Mouse (Mus musculus): ENCODE data around the gene Rad9b. TPM values are rescaled to one million over a fixed set of nuclear protein-coding genes. Genes with fewer than 3 reads are reported as not detected.
A peak's percentile ranks its signal among the peaks of the same experiment; 100 is the strongest.

The Rad9b gene
- polyA plus RNA-seq, 1 experiment from 2014 or later: 10.9 TPM

- Histone ChIP-seq H3K27ac (peak overlapping the region; percentile 75), H3K4me3 (no peak overlapping the region), H3K36me3 (peaks cover 8% of the 10 kb centered on the region; the same call in 1 of the 2 replicates), H3K9me3 (no peaks in the 10 kb centered on the region), H3K4me2 (no peak overlapping the region), H3K9ac (no peak overlapping the region), H3K4me1 (peaks cover 38% of the 10 kb centered on the region), H3K27me3 (no peaks in the 10 kb centered on the region)
- no peak for ATAC-seq (ENCODE audit: insufficient number of reproducible peaks, low FRiP score, low TSS enrichment, low read depth)
- 67% methylated on average over 6 of the region's 6 CpGs for WGBS
Measured at GRCm38 (mm10) chr5:122304541-122304940, 49.5 kb downstream of the Rad9b start.

GRCm38 (mm10) chr5:122303937-122304336 is 50.1 kb downstream of the Rad9b start:
- Histone ChIP-seq H3K4me1 (peaks cover 39% of the 10 kb centered on the region), H3K27me3 (no peaks in the 10 kb centered on the region), H3K27ac (peak overlapping the region; percentile 75), H3K4me3 (no peak overlapping the region), H3K9ac (no peak overlapping the region), H3K9me3 (no peaks in the 10 kb centered on the region), H3K4me2 (no peak overlapping the region), H3K36me3 (peaks cover 8% of the 10 kb centered on the region; the same call in 1 of the 2 replicates)
- 56% methylated on average over 7 of the region's 7 CpGs for WGBS
- no peak for ATAC-seq (ENCODE audit: insufficient number of reproducible peaks, low FRiP score, low TSS enrichment, low read depth)

GRCm38 (mm10) chr5:122302810-122303745 is 51.0 kb downstream of the Rad9b start:
- 55% methylated on average over 17 of the region's 17 CpGs for WGBS
- peaks cover 39% of the 10 kb centered on the region for H3K4me1 ChIP-seq
- H3K4me3 ChIP-seq: no peak overlapping the region
- H3K27me3 ChIP-seq: no peaks in the 10 kb centered on the region
- no peaks in the 10 kb centered on the region for H3K9me3 ChIP-seq
- ATAC-seq (ENCODE audit: insufficient number of reproducible peaks, low FRiP score, low TSS enrichment, low read depth): no peak
- H3K27ac ChIP-seq: peak overlapping the region; percentile 75
- no peak overlapping the region for H3K4me2 ChIP-seq
- H3K36me3 ChIP-seq: 0 out of 2 replicates have a peak, but pooled peaks cover under 1% of the 10 kb centered on the region
- no peak overlapping the region for H3K9ac ChIP-seq

- Histone ChIP-seq H3K4me2 (no peak overlapping the region), H3K27me3 (no peaks in the 10 kb centered on the region), H3K36me3 (no peaks in the 10 kb centered on the region), H3K4me3 (no peak overlapping the region), H3K4me1 (peaks cover 39% of the 10 kb centered on the region), H3K9me3 (no peaks in the 10 kb centered on the region), H3K27ac (0 out of 2 replicates have a peak overlapping the region, but pooled peaks have one; percentile 33), H3K9ac (no peak overlapping the region)
- no peak for ATAC-seq (ENCODE audit: insufficient number of reproducible peaks, low FRiP score, low TSS enrichment, low read depth)
- 79% methylated on average over 6 of the region's 6 CpGs for WGBS
Measured at GRCm38 (mm10) chr5:122300071-122300518, 53.9 kb downstream of the Rad9b start.

GRCm38 (mm10) chr5:122295113-122295935 is 58.7 kb downstream of the Rad9b start:
- Histone ChIP-seq H3K4me2 (no peak overlapping the region), H3K27me3 (no peaks in the 10 kb centered on the region), H3K36me3 (no peaks in the 10 kb centered on the region), H3K4me1 (peaks cover 18% of the 10 kb centered on the region), H3K4me3 (no peak overlapping the region), H3K27ac (no peak overlapping the region), H3K9me3 (no peaks in the 10 kb centered on the region), H3K9ac (no peak overlapping the region)
- ATAC-seq (ENCODE audit: insufficient number of reproducible peaks, low FRiP score, low TSS enrichment, low read depth): no peak
- WGBS: 78% methylated on average over 14 of the region's 14 CpGs

GRCm38 (mm10) chr5:122294219-122294735 is 59.8 kb downstream of the Rad9b start:
- no peak overlapping the region for H3K4me2 ChIP-seq
- no peaks in the 10 kb centered on the region for H3K9me3 ChIP-seq
- H3K36me3 ChIP-seq: no peaks in the 10 kb centered on the region
- no peak for ATAC-seq (ENCODE audit: insufficient number of reproducible peaks, low FRiP score, low TSS enrichment, low read depth)
- peaks cover 10% of the 10 kb centered on the region for H3K4me1 ChIP-seq
- H3K27me3 ChIP-seq: no peaks in the 10 kb centered on the region
- 92% methylated on average over 3 of the region's 3 CpGs for WGBS
- H3K4me3 ChIP-seq: no peak overlapping the region
- no peak overlapping the region for H3K9ac ChIP-seq
- no peak overlapping the region for H3K27ac ChIP-seq

- Histone ChIP-seq H3K9me3 (no peaks in the 10 kb centered on the region), H3K4me1 (peaks cover 13% of the 10 kb centered on the region), H3K36me3 (peaks cover 4% of the 10 kb centered on the region; the same call in 1 of the 2 replicates), H3K9ac (no peak overlapping the region), H3K4me2 (no peak overlapping the region), H3K27ac (no peak overlapping the region), H3K4me3 (no peak overlapping the region), H3K27me3 (no peaks in the 10 kb centered on the region)
- no peak for ATAC-seq (ENCODE audit: insufficient number of reproducible peaks, low FRiP score, low TSS enrichment, low read depth)
- 73% methylated on average over 6 of the region's 6 CpGs for WGBS
Measured at GRCm38 (mm10) chr5:122293131-122293530, 60.9 kb downstream of the Rad9b start.

- H3K27me3 ChIP-seq: no peaks in the 10 kb centered on the region
- H3K9ac ChIP-seq: no peak overlapping the region
- ATAC-seq (ENCODE audit: insufficient number of reproducible peaks, low FRiP score, low TSS enrichment, low read depth): no peak
- H3K4me1 ChIP-seq: peaks cover 13% of the 10 kb centered on the region
- H3K36me3 ChIP-seq: peaks cover 11% of the 10 kb centered on the region; the same call in 1 of the 2 replicates
- 74% methylated on average over 17 of the region's 17 CpGs for WGBS
- no peaks in the 10 kb centered on the region for H3K9me3 ChIP-seq
- H3K4me2 ChIP-seq: no peak overlapping the region
- no peak overlapping the region for H3K27ac ChIP-seq
- H3K4me3 ChIP-seq: no peak overlapping the region
Measured at GRCm38 (mm10) chr5:122291553-122292339, 62.3 kb downstream of the Rad9b start.

- ATAC-seq (ENCODE audit: insufficient number of reproducible peaks, low FRiP score, low TSS enrichment, low read depth): no peak
Measured at GRCm38 (mm10) chr5:122291149-122291548, 62.9 kb downstream of the Rad9b start.

GRCm38 (mm10) chr5:122288147-122288811 is 65.8 kb downstream of the Rad9b start:
- ATAC-seq (ENCODE audit: insufficient number of reproducible peaks, low FRiP score, low TSS enrichment, low read depth): no peak
- Histone ChIP-seq H3K4me1 (peaks cover 29% of the 10 kb centered on the region), H3K4me3 (no peak overlapping the region), H3K36me3 (peaks cover 11% of the 10 kb centered on the region; the same call in 1 of the 2 replicates), H3K27me3 (no peaks in the 10 kb centered on the region), H3K9me3 (no peaks in the 10 kb centered on the region), H3K4me2 (no peak overlapping the region), H3K9ac (no peak overlapping the region), H3K27ac (no peak overlapping the region)
- WGBS: 58% methylated on average over 4 of the region's 4 CpGs

More at GRCm38 (mm10) chr5:122291149-122291548, 62.9 kb downstream of the Rad9b start:
- no peaks in the 10 kb centered on the region for H3K9me3 ChIP-seq
- H3K27ac ChIP-seq: no peak overlapping the region
- no peak overlapping the region for H3K4me2 ChIP-seq
- H3K36me3 ChIP-seq: peaks cover 11% of the 10 kb centered on the region; the same call in 1 of the 2 replicates
- H3K9ac ChIP-seq: no peak overlapping the region
- H3K27me3 ChIP-seq: no peaks in the 10 kb centered on the region
- 66% methylated on average over 6 of the region's 6 CpGs for WGBS
- no peak overlapping the region for H3K4me3 ChIP-seq
- H3K4me1 ChIP-seq: peaks cover 15% of the 10 kb centered on the region
